Mouse (Mus musculus): ENCODE results near the gene Sgcg. TPM values are rescaled to one million over a fixed set of nuclear protein-coding genes. Genes with fewer than 3 reads are reported as not detected.

The Sgcg gene
- polyA plus RNA-seq, 1 experiment = not detected

- Histone ChIP-seq H3K4me3 (replicated peaks) (no peak overlapping the region), H3K9me3 (peaks cover 16% of the 10 kb centered on the region), H3K4me1 (no peaks in the 10 kb centered on the region), H3K27me3 (replicated peaks) (peaks cover 3% of the 10 kb centered on the region), H3K36me3 (replicated peaks; ENCODE audit: low read length) (no peaks in the 10 kb centered on the region)
- TF ChIP-seq GATA1 (IDR thresholded peaks at IDR 0.05; ENCODE audit: borderline replicate concordance, low read length) (no peak), FLI1 (IDR thresholded peaks at IDR 0.05; ENCODE audit: low read length) (no peak)
Measured at GRCm38 (mm10) chr14:61221166-61221565, 37.1 kb downstream of the Sgcg start.

DNA sequence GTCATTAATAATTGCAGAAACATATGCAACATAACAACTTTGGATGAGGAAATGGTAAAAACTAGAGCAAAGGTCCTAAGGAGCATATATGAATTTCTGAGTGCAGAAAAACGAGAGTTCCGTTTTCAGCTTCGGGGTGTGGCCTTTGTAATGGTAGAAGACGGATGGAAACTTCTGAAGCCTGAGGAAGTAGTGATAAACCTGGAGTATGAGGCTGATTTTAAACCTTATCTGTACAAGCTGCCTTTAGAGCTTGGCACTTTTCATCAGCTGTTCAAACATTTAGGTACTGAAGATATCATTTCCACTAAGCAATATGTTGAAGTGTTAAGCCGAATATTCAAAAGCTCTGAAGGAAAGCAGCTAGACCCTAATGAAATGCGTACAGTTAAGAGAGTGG, 46.5 kb downstream of the Sgcg start:
- Histone ChIP-seq H3K36me3 (replicated peaks; ENCODE audit: low read length) (peaks cover 62% of the 10 kb centered on the region), H3K4me3 (replicated peaks) (no peak overlapping the region), H3K27me3 (replicated peaks) (no peaks in the 10 kb centered on the region), H3K9me3 (peaks cover 89% of the 10 kb centered on the region), H3K4me1 (no peaks in the 10 kb centered on the region)
- TF ChIP-seq GATA1 (IDR thresholded peaks at IDR 0.05; ENCODE audit: borderline replicate concordance, low read length) (no peak), FLI1 (IDR thresholded peaks at IDR 0.05; ENCODE audit: low read length) (no peak)

DNA sequence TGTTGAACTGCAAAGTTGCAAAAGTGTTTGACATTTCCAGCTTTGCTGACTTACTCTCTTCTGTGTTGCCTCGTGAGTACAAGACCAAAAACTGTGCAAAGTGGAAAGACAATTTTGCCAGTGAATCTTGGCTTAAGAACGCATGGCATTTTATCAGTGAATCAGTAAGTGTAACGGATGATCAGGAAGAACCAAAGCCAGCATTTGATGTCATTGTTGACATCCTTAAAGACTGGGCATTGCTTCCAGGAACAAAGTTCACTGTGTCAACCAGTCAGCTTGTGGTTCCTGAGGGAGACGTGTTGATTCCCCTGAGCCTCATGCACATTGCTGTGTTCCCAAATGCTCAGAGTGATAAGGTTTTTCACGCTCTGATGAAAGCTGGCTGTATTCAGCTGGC, 48.2 kb downstream of the Sgcg start:
- no peak for TF ChIP-seq FLI1 (IDR thresholded peaks at IDR 0.05; ENCODE audit: low read length)
- no peak for TF ChIP-seq GATA1 (IDR thresholded peaks at IDR 0.05; ENCODE audit: borderline replicate concordance, low read length)
- Histone ChIP-seq H3K9me3 (peaks cover 98% of the 10 kb centered on the region), H3K27me3 (replicated peaks) (no peaks in the 10 kb centered on the region), H3K4me3 (replicated peaks) (no peak overlapping the region), H3K36me3 (replicated peaks; ENCODE audit: low read length) (peaks cover 78% of the 10 kb centered on the region), H3K4me1 (no peaks in the 10 kb centered on the region)

DNA sequence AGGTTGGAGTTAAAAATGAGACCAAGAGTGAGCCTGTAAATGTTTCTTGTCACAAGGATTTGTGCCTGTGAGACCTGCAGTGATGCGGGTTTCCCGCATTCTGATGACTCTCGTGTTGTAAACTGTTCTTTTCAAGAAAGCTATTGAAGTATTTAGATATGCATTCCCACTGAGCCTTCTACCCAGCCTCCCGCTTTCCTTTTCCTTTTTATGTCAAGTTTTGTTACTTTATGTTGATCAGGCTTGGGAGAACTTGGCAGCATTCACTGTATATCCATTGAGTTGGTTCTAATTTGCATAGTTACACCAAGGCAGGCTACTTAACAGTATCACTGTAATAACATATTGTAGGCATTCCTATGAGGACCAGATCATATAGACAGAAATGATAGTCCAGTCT, 63.9 kb downstream of the Sgcg start:
- H3K4me1 ChIP-seq = no peaks in the 10 kb centered on the region
- H3K36me3 ChIP-seq (replicated peaks; ENCODE audit: low read length) = peaks cover 90% of the 10 kb centered on the region
- no peak for TF ChIP-seq GATA1 (IDR thresholded peaks at IDR 0.05; ENCODE audit: borderline replicate concordance, low read length)
- TF ChIP-seq FLI1 (IDR thresholded peaks at IDR 0.05; ENCODE audit: low read length) = no peak
- H3K9me3 ChIP-seq = no peaks in the 10 kb centered on the region; the same call in 1 of the 2 replicates
- H3K4me3 ChIP-seq (replicated peaks) = no peak overlapping the region
- H3K27me3 ChIP-seq (replicated peaks) = no peaks in the 10 kb centered on the region

DNA sequence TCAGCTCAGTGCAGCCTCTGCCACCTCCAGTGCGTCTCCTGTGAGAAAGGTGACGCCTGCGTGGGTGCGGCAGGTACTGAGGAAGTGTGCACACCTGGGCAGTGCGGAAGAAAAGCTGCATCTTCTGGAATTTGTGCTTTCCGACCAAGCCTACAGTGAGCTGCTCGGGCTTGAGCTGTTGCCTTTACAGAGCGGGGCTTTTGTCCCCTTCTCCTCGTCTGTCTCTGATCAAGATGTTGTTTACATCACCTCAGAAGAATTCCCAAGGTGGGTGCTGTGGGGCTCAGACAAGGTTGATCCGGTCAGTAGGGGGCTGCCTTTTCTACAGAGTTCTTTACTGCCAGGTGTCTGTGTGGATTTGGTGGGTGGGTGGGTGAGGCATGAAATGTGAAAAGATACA, 66.0 kb downstream of the Sgcg start:
- no peak for TF ChIP-seq GATA1 (IDR thresholded peaks at IDR 0.05; ENCODE audit: borderline replicate concordance, low read length)
- no peak for TF ChIP-seq FLI1 (IDR thresholded peaks at IDR 0.05; ENCODE audit: low read length)
- peaks cover 84% of the 10 kb centered on the region for H3K36me3 ChIP-seq (replicated peaks; ENCODE audit: low read length)

DNA sequence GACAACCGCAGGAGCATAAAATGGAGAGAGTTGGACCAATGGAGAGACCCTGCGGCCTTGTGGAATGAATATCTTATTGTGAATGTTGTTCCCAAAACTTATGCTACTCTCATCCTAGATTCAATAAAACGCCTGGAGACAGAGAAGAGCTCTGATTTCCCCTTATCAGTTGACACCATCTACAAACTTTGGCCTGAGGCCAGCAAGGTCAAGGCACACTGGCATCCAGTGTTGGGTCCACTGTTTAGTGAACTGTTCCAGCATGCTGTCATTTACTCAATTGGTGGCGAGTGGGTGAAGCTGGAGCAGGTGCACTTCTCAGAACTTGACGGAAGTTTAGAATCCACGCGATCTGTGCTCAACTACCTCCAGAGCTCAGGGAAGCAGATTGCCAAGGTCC, 66.4 kb downstream of the Sgcg start:
- Histone ChIP-seq H3K9me3 (no peaks in the 10 kb centered on the region), H3K36me3 (replicated peaks; ENCODE audit: low read length) (peaks cover 82% of the 10 kb centered on the region), H3K27me3 (replicated peaks) (no peaks in the 10 kb centered on the region), H3K4me3 (replicated peaks) (no peak overlapping the region), H3K4me1 (no peaks in the 10 kb centered on the region)
- no peak for TF ChIP-seq FLI1 (IDR thresholded peaks at IDR 0.05; ENCODE audit: low read length)
- TF ChIP-seq GATA1 (IDR thresholded peaks at IDR 0.05; ENCODE audit: borderline replicate concordance, low read length) = no peak

More for the DNA sequence above, 66.0 kb downstream of the Sgcg start:
- no peaks in the 10 kb centered on the region for H3K4me1 ChIP-seq
- no peaks in the 10 kb centered on the region for H3K9me3 ChIP-seq
- H3K27me3 ChIP-seq (replicated peaks) = no peaks in the 10 kb centered on the region
- H3K4me3 ChIP-seq (replicated peaks) = no peak overlapping the region

DNA sequence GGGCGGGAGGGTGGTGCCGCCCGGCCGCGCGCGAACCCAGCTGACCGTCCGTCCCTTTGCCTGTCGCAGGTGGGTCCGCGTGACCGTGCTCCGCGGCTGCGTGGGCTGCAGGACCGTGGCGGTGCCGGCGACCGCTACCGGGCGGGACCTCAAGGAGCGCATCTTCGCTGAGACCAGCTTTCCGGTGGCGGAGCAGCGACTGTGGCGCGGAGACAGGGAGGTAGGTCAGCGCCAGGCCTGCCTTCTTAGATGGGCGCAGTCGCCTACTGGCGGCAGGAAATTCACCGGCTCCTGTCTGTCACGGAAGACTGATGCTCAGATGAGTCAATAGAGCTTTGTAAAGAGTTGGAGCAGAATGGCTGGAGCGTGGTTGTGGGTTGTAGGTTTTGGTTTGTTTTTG, 85.1 kb downstream of the Sgcg start:
- Histone ChIP-seq H3K4me1 (peaks cover 63% of the 10 kb centered on the region), H3K4me3 (replicated peaks) (peak overlapping the region; percentile 99), H3K27me3 (replicated peaks) (no peaks in the 10 kb centered on the region), H3K36me3 (replicated peaks; ENCODE audit: low read length) (peaks cover 34% of the 10 kb centered on the region), H3K9me3 (no peaks in the 10 kb centered on the region)
- TF ChIP-seq GATA1 (IDR thresholded peaks at IDR 0.05; ENCODE audit: borderline replicate concordance, low read length) (no peak), FLI1 (IDR thresholded peaks at IDR 0.05; ENCODE audit: low read length) (no peak)

- Histone ChIP-seq H3K4me1 (peaks cover 64% of the 10 kb centered on the region), H3K9me3 (no peaks in the 10 kb centered on the region), H3K36me3 (replicated peaks; ENCODE audit: low read length) (peaks cover 32% of the 10 kb centered on the region), H3K4me3 (replicated peaks) (peak overlapping the region; percentile 99), H3K27me3 (replicated peaks) (no peaks in the 10 kb centered on the region)
- TF ChIP-seq FLI1 (IDR thresholded peaks at IDR 0.05; ENCODE audit: low read length) (no peak), GATA1 (IDR thresholded peaks at IDR 0.05; ENCODE audit: borderline replicate concordance, low read length) (peak; percentile 92)
Measured at GRCm38 (mm10) chr14:61172548-61173158, 85.6 kb downstream of the Sgcg start.

GRCm38 (mm10) chr14:61171261-61171970, 86.9 kb downstream of the Sgcg start:
- no peaks in the 10 kb centered on the region for H3K9me3 ChIP-seq
- peaks cover 64% of the 10 kb centered on the region for H3K4me1 ChIP-seq
- no peaks in the 10 kb centered on the region for H3K27me3 ChIP-seq (replicated peaks)
- no peak for TF ChIP-seq GATA1 (IDR thresholded peaks at IDR 0.05; ENCODE audit: borderline replicate concordance, low read length)
- TF ChIP-seq FLI1 (IDR thresholded peaks at IDR 0.05; ENCODE audit: low read length) = no peak
- H3K36me3 ChIP-seq (replicated peaks; ENCODE audit: low read length) = peaks cover 21% of the 10 kb centered on the region
- H3K4me3 ChIP-seq (replicated peaks) = no peak overlapping the region

Other genes starting within 250 kb of the Sgcg start
- gene Tnfrsf19, start 212.0 kb downstream of the Sgcg start, polyA plus RNA-seq (2012; ENCODE audit: insufficient read depth, low replicate concordance) = not detected in 2 replicates
- 0.27 and 0.37 TPM in 2 replicates for gene Sacs, start 120.0 kb downstream of the Sgcg start, polyA plus RNA-seq (2012; ENCODE audit: insufficient read depth, low replicate concordance)
- gene Arl11, start 51.3 kb upstream of the Sgcg start, polyA plus RNA-seq (2012; ENCODE audit: insufficient read depth, low replicate concordance) = 10.9 TPM in 1 of 2 replicates, not detected in the other
- gene Ebpl, start 101.9 kb upstream of the Sgcg start, polyA plus RNA-seq (2012; ENCODE audit: insufficient read depth, low replicate concordance) = 0.85 and 1.0 TPM in 2 replicates
- 0.67 and 1.5 TPM in 2 replicates for gene Kpna3, start 181.4 kb upstream of the Sgcg start, polyA plus RNA-seq (2012; ENCODE audit: insufficient read depth, low replicate concordance)

All from megakaryocyte, embryonic 14.5 days (primary cell).